Mouse (Mus musculus) E14TG2a.4 (cell line): ENCODE measurements around the gene Nexn.

ENCODE experiments used
- CTCF ChIP-seq: conservative IDR thresholded peaks from 2 replicates; pipeline ENCODE4 v1.5.1; 2014; ENCODE audit warnings: low read length
- POU5F1 ChIP-seq: IDR thresholded peaks from 2 replicates; pipeline ENCODE4 v1.6.1; 2014; ENCODE audit warnings: low read length, borderline replicate concordance

GRCm38 (mm10) chr3:152193177-152193576, 73.0 kb downstream of the Nexn start:
- no peak for TF ChIP-seq CTCF
- no peak for TF ChIP-seq POU5F1
